Mouse (Mus musculus): ENCODE measurements at regions not wholly inside any gene's neighbourhood (a gene's known extent, or its start where the extent isn't known, plus 50 kb on each side); places are given as distances from the start of the nearest gene placed in this dataset.
A peak's percentile ranks its signal among the peaks of the same experiment; 100 is the strongest.

DNA sequence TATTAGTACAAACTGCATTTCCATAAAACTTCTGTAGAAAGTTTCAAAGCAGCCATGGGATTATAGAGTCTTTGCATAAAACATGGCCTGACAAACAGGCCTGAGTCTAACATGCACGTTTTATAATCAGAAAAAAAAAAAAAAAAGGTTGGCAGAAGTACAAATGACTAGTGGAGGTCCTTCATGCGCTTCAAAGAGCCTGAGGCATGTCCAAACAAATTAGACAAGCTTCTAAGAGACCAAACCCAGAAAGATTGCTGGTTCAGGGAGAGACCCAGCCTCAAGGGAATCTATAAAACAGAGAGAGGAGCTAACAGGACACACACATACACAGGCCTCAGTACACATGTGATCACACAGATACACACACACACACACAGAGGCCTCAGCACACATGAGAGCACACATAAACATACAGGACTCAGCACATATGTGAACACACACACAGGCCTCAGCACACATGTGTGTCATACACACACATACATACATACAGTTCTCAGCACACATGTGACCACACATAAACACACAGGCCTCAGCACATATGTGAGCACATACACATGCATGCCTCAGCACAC lies 57.0 kb upstream of the Gnaq start:
- no peak for DNase-seq

DNA sequence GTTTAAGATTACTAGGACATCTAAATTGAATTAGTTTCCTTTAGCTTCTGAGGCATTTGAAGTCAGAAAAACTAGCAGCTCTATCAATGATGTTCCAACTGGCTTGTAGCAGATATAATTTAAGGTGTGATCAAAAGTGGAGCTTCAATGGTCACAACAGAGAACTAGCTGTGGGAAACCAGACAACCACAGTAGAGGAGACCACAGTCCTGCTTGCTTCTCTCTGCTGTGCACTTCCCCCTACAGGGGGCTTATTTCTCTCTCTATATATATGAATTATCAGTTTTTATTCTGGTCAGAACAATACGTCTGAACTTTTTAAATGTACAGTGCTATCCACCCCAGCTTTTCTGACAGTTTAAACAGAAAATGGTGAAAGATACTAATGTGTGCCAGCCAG lies 57.6 kb upstream of the Gnaq start:
- DNase-seq, result no peak

- DNase-seq, result no peak
Measured at GRCm38 (mm10) chr19:16067314-16067713, 65.3 kb upstream of the Gnaq start.

GRCm38 (mm10) chr19:16064911-16065310 lies 67.7 kb upstream of the Gnaq start:
- DNase-seq, result no peak

DNA sequence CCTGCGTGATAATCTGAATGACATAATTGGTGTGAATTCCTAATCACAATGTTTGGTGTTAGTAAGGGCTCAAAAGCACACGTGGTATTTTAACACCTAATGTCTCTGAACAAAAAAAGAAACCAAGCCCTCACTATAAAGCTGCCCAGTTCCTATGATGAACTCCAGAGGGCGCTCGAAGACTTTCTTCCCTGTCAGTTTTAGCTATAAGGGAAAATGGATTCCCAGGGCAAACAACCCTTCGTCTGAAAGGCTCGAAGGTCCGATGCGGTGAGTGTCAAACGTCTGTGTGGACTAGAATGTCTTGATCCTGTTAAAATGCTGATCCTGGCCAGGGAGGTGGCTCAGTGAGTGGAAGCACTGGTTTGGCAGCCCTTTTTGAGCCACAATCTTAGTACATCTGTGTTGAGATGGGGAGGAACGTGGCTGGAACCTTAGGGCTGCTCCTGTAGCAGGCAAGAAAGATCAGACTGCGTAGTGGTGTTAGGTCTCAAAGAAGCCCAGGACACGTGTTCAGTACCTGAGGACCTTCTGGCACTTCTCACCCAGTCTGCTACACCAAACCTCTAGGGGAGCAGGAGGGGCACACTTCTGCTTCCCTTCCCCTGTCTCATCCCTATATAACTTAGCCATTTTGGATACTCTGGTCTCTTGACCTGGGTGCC lies 68.6 kb upstream of the Gnaq start:
- DNase-seq, result peak; percentile 88

- no peak for DNase-seq
Measured at GRCm38 (mm10) chr19:16063533-16063915, 69.1 kb upstream of the Gnaq start.

- DNase-seq, result no peak
Measured at GRCm38 (mm10) chr19:16061821-16062220, 70.8 kb upstream of the Gnaq start.

GRCm38 (mm10) chr19:16059026-16059425 lies 73.6 kb upstream of the Gnaq start:
- no peak for DNase-seq

- no peak for DNase-seq
Measured at GRCm38 (mm10) chr19:16050220-16051055, 65.6 kb upstream of the Cep78 start.

GRCm38 (mm10) chr19:16049646-16050045 lies 64.9 kb upstream of the Cep78 start:
- DNase-seq, result no peak

- peak; percentile 20 for DNase-seq
Measured at GRCm38 (mm10) chr19:16046977-16047376, 62.2 kb upstream of the Cep78 start.

DNA sequence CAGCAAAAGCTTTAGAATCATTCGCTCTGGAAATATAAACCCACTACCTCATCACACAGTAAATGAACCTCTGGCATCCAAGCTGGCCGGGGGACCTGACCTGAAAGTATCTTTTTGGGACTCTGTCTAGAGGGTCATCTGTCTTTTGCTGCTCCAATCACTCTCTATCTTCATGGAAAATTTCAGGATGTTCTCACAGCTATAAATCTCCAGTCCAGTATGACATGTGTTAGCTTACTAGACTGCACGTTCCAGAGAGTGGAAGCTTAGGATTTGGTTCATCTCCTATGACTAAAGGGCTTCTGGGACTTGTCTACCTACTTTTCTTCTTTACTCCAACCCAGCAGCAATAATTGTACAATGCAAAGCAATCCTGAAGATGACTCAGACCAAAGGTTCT lies 60.5 kb upstream of the Cep78 start:
- DNase-seq, result no peak

DNA sequence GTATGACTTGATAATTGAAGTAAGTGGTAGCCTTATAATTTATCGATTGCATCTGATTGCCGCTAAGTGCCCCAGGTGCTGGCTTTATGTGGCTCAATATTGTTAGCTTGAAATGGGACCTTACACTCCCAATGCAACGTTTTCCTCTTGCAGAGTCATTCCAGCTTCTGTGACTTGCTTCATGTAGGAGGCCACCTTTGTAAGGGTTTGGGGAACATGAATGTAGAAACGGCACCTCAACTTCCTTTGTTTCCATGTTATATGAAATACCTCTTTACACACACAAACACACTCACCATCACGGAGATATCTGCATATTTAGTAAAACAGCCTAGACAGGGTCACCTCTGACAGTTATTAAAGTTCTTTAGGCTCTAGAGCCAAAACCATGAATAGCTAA lies 59.4 kb upstream of the Cep78 start:
- DNase-seq, result no peak

DNA sequence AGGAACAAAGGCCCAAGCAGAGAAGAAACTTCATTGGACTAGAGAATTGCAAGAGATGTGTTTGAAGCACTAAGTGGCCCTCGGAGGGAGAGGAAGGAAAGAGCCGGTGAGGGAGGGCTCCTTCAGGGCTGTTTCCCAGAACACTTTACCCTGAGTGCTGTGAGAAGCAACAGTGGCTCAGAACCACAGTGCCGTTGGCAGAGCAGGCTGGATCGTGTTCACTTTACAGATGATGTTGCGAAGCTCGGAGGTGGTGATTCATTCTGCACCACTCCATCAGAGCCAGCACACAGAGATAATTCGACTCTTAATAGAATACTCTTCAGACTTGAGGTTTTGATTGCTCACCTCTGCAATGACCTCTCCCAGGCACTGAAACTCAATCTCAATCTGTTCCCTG lies 58.2 kb upstream of the Cep78 start:
- DNase-seq, result no peak

GRCm38 (mm10) chr19:16041891-16042290 lies 57.1 kb upstream of the Cep78 start:
- DNase-seq, result no peak

DNA sequence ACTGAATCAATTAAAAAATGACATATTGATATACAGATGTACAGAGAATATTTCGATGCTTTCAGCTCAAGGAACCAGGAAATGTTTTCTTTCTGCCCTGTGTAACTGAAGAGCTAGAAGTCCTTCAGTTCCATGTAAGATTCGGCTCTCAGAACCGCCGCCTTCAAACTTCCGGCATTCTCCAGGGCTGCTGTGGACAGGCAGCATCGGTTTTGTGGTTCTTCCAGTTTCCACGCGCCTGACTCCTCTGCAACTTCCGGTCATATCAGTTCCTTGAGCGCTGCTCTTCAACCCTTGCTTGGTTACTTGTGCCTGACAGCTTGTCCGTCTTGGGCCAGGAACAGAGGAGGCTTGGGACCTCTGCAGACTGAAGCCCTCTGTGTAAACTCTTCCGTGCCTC lies 53.0 kb upstream of the Cep78 start:
- no peak for DNase-seq

Measured in kidney, adult 9 months (tissue).